Mouse (Mus musculus): ENCODE results near the gene Tbxas1. TPM values are rescaled to one million over a fixed set of nuclear protein-coding genes. Genes with fewer than 3 reads are reported as not detected.

Tbxas1 gene
- under 1 TPM; 0.79 to 0.81 TPM for total RNA-seq (2021)
- long read RNA-seq, experiment 1 = 0 reads
- long read RNA-seq, experiment 2 = 0 reads

DNA sequence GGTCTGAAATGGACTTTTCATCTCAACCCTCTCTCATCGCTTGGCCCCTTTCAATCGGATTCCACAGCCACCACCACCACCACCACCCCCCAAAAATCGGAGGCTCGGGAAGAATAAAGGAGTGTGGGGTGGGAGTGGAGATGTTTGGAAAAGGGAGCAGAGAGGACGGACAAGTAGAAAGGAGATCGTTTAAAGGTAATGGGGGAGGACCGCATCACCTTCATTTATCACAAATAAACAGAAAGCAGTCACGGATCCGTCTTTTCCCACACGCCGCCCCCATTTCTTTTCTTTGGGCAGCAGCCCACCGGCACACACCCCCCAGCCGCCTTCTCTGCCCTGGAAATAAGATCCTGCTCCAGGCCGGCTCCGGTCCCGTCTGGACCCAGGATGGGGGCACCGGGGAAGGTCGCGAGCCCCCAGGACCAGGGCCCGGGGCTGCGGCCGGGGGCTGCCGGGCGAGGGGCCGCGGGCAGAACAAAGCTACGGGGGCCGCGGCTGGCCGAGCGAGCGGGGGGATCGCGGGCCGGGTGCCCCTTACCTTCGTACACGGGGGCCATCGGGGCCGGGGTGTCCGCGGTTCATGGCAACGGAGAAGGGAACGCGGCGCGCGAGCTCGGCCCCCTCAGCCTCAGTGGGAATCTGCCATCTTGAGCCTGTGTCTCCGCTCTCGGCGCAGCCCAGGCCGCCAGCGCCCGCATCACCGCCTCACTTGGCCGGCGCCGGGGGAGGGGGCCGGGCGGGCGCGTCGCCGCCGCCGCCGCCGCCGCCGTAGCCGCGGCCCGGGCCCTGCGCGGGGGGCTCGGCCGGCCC, at the start of gene Tbxas1:
Gene Tbxas1, plus strand, starts transcription at position 147 of the 813 bp plus-strand sequence.
- DNase-seq = peak; percentile 34 to 36
- intact Hi-C loops (cut with DNase I) = no loop called here

DNA sequence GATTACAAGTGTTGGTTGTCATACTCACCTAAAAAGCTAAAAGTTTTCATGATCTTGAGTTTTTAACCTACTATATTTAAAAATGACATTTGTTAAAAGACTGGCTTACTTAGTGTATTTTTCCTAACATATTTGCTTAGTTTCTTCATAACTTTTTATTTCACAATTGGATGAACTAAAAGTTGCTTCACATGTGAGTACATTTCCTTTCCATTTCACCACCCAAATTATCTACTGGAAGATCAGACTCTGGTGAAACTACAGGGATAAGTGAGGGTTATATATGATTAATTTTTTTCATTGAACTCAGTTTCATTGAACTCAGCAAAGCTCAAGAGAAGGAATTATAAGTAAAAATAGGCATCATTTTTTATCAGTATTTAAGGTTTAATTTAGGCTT, 49.3 kb upstream of the Tbxas1 start:
- intact Hi-C loops (cut with DNase I) = no loop called here
- no peak for DNase-seq

DNA sequence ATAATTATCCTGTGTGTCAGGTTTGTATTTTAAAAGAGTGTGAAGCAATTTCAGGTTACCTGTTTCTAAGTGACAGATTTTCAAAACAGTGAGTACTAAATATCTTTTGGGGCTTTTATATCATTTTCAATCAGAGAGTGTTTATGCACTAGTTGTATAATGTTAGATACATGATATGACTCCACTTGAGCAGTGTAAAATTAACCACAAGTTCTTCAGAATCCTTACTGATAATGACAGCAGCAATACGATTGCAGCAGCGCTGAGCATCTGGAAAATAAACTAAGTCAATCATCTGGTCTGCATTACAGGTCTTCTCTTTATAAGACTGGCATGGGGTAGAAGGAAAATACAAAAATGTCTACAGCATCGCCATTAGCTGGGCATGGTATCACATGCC, 48.3 kb upstream of the Tbxas1 start:
- intact Hi-C loops (cut with DNase I) = no loop called here

DNA sequence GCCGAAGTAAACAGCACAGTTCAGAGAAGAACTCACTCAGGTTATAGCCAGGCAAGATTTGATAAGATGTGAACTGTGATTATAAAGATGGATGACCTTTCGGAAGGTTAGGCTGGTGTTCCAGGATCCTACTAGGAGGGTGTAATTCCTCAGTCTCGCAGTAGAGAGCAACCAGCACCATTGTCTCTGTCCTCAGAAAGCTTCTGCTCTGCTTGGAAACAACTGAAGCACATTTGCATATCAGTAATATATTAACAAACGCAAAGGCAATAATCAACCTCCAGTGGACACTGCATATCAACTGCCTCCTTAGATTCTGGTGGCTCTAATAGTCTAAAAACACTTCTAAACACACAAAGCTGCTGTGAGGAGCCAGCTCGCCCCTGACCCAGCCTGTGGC, 47.8 kb upstream of the Tbxas1 start:
- no peak for DNase-seq
- intact Hi-C loops (cut with DNase I) = no loop called here

More for the DNA sequence above, 48.3 kb upstream of the Tbxas1 start:
- DNase-seq = no peak

DNA sequence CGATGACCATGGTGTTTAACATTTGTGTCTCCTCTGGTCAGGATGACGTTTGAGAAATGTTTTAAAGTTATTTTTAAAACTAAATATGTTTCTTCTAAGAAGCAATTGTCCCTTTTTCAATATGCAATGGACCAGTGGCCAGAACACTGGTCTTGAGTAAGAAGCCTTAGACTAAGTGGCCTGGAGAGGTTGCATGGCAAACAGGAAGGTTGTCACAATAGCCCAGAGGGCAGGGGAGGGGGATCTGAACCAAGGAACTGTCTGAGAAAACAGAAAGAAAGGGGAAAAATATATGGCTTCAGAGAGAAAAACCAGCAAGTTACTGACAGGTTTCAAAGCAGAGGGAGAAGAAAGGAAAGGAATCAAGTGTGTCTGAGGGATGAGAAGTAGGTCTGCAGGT, 47.0 kb upstream of the Tbxas1 start:
- intact Hi-C loops (cut with DNase I) = no loop called here
- DNase-seq = no peak

DNA sequence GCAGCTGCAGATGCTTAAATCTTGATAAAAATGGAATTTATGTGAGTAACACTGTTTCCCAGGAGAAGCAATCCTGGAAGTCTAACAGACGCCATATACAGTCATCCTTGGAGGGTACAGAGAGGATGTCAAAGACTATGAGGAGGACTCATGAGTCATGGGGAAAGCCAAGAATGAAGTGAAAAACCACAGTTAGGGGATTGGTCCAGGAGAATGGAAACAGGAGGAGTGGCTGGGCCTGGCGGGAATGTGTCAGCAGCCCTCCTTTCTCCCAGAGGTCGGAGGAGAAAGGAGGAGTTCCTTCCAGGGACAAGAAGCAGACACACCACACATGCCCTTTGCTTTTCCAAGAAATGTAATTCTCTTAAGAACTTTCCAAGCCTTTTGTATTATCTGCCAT, 45.8 kb upstream of the Tbxas1 start:
- no peak for DNase-seq
- intact Hi-C loops (cut with DNase I) = no loop called here

DNA sequence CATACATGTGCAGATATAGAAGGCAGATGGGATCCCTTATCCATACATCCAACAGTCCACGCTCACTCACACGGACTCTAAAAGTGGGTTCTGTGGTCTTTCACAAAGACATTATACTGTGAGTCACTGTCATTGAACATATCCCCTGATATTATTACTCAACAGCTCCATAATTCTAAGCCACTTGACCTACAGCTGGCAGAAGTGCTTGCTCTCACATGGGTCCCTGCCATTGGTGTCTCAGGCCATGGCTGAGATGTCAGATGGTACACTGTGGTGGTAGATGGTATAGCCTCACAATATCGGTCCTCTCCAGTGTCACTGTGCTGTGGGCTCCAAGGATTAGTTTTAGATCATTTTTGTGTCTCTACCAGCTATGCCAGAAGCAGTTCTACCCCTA, 41.5 kb upstream of the Tbxas1 start:
- intact Hi-C loops (cut with DNase I) = no loop called here

DNA sequence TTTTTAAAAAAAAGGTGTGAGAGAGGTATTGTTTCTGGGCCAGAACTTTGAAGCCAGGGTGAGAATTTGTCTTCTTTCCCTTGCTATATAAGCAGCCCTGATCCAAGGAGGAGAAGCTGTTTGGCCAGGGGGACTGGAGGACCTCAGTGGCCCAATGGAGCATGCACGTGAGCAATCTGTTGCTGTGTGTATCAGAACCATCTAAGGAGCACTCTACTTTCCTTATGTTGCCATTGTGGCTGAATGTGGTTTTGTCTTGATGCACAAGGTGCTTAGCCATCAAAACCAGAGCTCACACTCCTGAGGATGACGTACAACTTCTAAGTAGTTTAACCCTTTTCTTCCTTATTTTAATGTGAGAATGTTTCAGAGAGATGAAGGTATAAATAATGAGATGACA, 40.5 kb upstream of the Tbxas1 start:
- DNase-seq = no peak
- intact Hi-C loops (cut with DNase I) = no loop called here

More for the DNA sequence above, 41.5 kb upstream of the Tbxas1 start:
- DNase-seq = no peak

DNA sequence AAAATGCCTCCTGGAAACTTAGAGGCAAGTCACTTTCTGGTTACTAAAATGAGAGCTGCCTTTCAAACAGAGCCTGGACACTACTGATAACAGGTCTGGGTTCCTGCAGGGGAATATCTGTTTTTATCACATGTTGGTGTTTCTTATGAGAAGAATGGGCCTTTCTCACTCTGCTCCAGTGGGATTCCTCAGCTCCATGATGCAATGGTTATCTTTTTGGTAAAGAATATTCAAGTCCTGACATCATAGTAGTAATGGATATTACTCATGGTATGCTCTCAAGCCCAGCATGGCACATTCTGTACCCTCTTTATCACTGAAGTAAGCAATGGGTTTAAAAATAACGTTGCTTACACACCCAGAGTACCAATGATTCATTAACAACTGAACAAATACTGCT, 40.0 kb upstream of the Tbxas1 start:
- intact Hi-C loops (cut with DNase I) = no loop called here
- no peak for DNase-seq

DNA sequence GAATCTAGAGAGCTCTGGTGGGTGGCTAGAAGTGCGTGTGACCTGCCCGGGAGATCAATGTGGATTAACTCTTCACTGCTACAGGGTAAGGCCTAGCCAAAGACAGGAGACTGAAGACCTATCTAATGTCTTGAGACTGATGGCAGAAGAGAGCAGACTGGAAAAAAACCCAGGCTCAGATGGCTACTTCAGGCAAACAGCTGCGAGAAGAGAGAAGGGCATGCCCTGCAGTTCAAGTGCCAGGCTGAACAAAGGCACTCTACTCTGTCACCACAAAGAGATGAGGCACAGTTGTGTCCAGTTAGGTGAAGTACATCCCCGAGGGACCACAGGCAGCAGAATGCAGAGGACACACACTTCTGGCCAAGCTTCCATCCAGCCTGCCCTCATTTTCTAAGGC, 37.1 kb upstream of the Tbxas1 start:
- intact Hi-C loops (cut with DNase I) = no loop called here
- DNase-seq = no peak

DNA sequence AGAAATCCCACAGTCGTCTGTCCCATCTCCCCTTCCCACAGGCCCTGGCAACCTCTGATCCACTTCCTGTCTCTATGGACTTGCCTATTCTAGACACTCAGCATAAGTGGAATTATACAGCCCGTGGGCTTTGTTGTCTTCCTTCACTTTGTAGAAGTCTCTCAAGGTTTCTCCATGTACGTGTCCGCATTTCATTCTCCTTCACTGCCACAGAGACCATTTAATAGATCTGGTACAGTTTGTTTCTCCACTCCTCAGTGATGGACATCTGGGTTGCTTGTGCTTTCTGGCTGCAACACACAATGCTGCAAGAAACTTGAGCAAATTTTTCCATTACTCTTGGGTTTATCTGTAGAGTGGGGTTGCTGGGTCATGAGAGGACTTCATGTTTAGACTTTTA, 35.3 kb upstream of the Tbxas1 start:
- DNase-seq = no peak
- intact Hi-C loops (cut with DNase I) = no loop called here

DNA sequence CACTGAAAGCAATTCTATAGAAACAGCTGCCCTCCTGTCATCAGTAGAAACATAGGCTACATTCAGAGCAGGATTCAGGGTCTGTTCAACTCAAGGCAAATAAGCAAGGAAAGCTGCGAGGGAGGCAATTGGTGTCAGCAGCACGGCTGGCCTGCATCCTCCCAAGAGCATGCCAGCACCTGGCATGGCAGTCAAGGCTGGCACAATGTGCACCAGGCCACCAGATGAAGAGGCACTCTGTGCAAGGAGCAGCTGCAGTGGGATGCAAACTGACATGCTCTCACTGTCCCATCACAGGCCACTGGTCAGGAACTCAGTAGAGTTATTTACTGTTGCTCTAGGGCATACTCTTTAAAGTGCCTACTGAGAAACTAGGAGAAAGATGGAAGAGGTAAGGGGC, 34.8 kb upstream of the Tbxas1 start:
- peak; percentile 34 to 42 for DNase-seq

DNA sequence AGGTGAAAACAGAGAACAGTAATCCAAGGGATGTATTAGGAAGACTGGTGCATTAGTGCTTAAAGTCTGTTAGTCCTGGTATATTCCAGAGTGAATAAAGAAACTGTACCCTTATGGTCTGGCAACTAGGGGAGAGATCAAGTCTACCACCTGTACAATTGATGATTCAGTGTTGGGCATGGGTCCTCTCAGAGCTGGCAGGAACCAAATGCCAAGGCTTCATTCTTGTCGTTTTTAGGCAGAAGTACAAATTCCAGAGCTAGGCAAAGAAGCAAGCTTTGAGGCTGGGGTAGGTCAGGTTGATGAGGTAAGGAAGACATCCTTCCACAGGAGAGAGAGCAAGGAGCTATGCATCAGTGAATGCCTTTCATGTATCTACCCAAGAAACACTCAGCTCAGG, 34.4 kb upstream of the Tbxas1 start:
- DNase-seq = no peak
- intact Hi-C loops (cut with DNase I) = no loop called here

More for the DNA sequence above, 34.8 kb upstream of the Tbxas1 start:
- intact Hi-C loops (cut with DNase I) = no loop called here

DNA sequence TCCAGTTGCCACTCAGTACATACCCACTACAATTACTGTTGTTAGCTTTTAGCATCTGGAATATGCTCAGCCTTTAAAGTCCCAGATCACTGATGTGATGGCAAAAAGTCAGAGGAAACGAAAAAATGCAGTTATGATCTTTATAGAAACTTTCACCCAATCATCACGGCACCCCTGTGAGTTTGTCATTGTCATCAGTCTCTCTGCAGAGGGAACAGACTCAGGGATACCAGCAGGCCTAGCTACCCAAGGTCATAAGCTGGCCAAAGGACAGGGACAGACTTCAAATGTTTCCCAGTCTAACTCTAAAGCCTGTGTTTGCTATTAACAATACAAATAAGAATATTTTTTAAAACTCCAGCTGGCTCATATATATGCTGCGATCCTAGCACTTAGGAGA, 33.7 kb upstream of the Tbxas1 start:
- intact Hi-C loops (cut with DNase I) = no loop called here
- DNase-seq = no peak

DNA sequence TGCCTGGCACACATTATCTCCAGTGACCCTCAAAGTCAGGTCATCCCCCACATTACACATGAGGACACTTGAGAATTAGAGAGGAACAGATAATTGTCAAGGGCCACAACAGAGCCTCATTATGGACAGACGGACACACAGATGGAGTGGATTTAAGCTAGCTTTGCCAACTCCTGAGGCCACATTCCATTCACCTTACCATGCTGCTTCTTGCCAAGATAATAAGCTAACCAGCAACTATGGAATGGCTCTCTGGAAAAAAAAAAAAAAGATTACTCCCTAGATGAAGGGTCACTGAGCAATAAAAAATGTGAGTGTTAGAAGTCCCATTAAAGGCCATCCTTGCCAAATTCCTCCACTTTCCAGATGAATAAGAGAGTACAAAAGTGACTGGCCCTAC, 30.1 kb upstream of the Tbxas1 start:
- intact Hi-C loops (cut with DNase I) = no loop called here
- no peak for DNase-seq

DNA sequence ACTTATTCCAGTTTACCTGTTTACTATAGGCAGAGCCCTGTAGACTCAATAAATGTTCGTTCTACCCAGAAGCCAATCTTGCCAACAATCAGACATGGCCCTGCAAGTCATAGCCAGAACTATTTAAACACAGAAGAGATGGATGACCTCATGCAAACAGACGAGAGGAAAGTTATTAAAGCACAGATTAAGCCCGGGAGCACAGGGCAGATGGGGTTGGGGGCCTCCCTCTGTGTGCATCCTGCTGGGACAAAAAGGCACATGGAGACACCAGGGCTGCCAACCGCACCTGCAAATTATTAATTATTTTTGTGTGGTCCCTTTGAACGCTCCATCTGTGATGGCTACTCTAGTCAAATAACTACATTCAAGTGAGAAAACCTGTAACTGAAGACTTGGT, 29.3 kb upstream of the Tbxas1 start:
- intact Hi-C loops (cut with DNase I) = no loop called here

DNA sequence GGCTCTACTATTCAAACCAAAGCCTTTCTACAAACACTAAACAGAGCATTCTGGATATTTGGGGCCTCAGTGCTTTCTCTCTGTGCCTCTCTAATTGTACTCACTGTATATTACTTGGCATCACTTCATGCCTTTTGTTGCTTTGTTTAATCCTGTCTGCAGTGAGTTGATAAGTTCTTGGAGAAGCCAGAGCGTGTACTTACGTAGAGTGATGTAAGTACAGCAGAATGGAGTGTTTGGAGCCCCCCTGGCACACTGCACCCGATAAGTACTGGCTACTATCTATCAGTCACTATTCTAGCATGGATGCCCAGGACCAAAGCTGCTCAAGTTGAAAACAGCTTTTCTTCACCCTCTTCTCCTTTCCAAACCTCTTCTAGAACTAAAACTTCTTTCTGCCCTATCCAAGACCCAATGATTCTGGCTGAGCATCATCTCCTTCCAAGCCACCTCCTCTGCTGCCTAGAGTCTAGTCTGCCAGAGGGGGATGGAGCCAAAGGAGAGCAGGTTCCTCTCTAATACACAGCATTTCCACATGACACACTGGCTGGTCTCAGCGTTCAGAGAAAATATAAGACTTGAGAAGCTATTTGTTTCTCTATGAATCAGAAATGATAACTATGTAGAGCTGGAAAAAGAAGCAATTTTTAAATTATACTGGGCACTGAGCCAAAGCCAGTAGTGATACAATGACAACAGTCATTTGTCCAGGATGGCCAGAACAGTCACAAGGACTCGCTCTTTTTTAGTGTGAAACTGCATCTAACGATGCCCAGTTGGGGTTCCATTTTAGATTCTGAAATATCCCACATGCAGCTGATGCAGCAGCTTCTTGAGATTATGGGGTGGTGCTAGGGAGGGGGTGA, 28.6 kb upstream of the Tbxas1 start:
- intact Hi-C loops (cut with DNase I) = no loop called here
- no peak for DNase-seq

More for the DNA sequence above, 29.3 kb upstream of the Tbxas1 start:
- DNase-seq = no peak

DNA sequence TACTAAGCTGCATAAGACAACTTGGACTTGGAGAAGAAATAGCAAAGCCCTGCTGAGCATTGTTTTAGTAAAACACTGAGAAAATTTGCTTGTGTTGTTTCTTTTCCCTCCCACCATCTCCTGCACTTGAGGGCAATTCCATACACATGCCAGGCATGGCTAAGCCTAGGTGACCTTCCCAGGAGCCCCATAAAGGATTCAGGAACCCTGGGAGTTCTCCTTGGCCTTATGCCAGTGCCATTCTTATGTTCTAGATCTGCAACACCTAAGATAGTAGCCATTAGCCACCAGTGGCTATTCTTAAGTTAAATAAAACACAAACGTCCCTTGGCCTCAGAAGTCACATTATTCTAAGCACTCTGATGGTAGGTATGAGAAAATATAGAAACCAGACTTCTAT, 27.8 kb upstream of the Tbxas1 start:
- no peak for DNase-seq
- intact Hi-C loops (cut with DNase I) = no loop called here

DNA sequence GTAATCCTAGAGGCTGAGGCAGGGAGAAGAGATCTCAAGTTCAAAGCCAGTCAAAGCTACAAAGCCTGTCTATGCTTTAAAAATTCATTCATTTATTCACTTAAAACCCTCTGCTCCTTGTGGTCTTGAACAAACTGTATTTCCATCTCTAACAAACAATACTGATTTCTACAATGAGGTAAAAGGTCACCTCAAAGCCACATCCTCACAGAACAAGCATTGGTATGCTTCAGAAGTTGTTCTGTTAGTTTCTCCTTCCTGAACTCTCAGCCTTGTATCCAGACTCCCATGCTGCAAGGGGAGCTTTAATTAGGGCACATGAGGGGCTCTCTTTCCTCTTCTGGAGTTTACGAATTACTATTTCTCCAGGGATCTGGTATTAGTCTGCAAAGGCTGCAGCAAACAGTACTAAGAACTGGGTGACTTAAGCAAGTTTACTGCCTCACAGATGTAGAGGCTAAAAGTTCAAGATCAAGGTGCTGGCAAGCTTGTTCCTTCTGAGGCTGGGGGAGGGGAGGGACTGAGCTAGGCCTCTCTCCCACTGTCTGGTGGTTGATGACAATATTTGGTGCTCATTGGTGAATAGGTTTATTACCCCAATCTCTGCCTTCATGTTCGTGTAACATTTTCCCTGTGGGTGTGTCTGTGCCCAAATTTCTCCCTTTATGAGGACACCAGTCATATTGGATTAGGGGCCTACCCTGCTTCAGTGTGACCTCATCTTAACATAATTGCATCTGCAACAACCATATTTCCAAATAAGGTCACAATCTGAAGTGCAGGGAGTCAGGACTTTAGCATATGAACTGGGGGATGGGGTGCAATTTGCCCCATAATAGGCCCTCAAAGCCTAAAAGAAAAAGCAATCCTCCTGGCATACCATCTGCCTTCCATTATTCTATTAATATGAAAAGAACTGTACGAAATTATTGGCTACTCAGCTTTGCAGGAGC, 27.0 kb upstream of the Tbxas1 start:
- no peak for DNase-seq
- intact Hi-C loops (cut with DNase I) = no loop called here

DNA sequence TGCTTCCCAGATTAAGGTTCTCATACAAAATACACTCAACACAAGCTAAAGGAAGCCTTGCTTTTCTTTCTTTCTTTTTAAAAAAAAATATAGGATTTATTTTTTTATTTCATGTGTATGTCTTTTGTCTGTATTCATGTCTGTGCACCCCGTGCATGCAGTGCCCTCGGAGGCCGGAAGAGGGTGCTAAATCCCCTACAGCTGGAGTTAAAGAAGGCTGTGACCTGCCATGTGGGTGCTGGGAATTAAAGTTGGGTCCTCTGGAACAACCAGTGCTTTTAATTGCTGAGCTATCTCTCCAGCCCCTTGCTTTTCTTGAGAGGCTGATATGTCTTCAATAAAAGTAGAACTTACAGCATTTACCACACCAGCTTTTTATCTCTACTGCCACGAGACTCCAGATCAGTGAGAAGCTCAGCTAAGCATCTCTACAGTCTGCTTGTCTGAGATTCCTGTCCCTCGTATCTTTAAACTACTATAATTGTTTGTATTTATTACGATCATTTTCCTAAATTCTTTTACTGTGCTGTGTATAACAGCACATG, 24.4 kb upstream of the Tbxas1 start:
- intact Hi-C loops (cut with DNase I) = no loop called here
- no peak for DNase-seq

All from gastrocnemius, postnatal 36 days (tissue).